Mouse (Mus musculus): Measurements from ENCODE around the gene Fkbp9. TPM values are rescaled to one million over a fixed set of nuclear protein-coding genes. Genes with fewer than 3 reads are reported as not detected.
"Not testable (repeated sequence)": the region's sequence is repeated elsewhere in the genome, so short reads cannot be mapped to it uniquely, and the experiment has no call there.

Fkbp9 gene
- polyA plus RNA-seq, 1 experiment from 2014 or later = 41.8 TPM

GRCm38 (mm10) chr6:56854803-56855202, 22.9 kb downstream of the Fkbp9 start:
- ATAC-seq = no peak
- Histone ChIP-seq H3K4me1 (ENCODE audit: control insufficient read depth, insufficient read depth, low read depth, low read length) (no peaks in the 10 kb centered on the region), H3K27me3 (replicated peaks; ENCODE audit: control insufficient read depth, insufficient read depth, low read length) (no peaks in the 10 kb centered on the region), H3K9ac (ENCODE audit: low read depth, low read length) (no peak overlapping the region), H3K36me3 (ENCODE audit: control insufficient read depth, insufficient read depth, low read length) (peaks cover 3% of the 10 kb centered on the region; the same call in 1 of the 2 replicates), H3K9me3 (ENCODE audit: control insufficient read depth, low read length) (no peaks in the 10 kb centered on the region), H3K27ac (ENCODE audit: low read depth, low read length) (no peak overlapping the region), H3K4me3 (ENCODE audit: low read length) (no peak overlapping the region), H3K4me2 (ENCODE audit: low read length) (no peak overlapping the region)
- WGBS = 98% methylated on average over 8 of the region's 8 CpGs

- peaks cover 3% of the 10 kb centered on the region; the same call in 1 of the 2 replicates for H3K36me3 ChIP-seq (ENCODE audit: control insufficient read depth, insufficient read depth, low read length)
- WGBS = 77% methylated on average over 5 of the region's 5 CpGs
- no peak overlapping the region for H3K4me2 ChIP-seq (ENCODE audit: low read length)
- no peaks in the 10 kb centered on the region for H3K4me1 ChIP-seq (ENCODE audit: control insufficient read depth, insufficient read depth, low read depth, low read length)
- H3K27ac ChIP-seq (ENCODE audit: low read depth, low read length) = no peak overlapping the region
- no peaks in the 10 kb centered on the region for H3K9me3 ChIP-seq (ENCODE audit: control insufficient read depth, low read length)
- no peaks in the 10 kb centered on the region for H3K27me3 ChIP-seq (replicated peaks; ENCODE audit: control insufficient read depth, insufficient read depth, low read length)
- no peak for ATAC-seq
- no peak overlapping the region for H3K4me3 ChIP-seq (ENCODE audit: low read length)
- no peak overlapping the region for H3K9ac ChIP-seq (ENCODE audit: low read depth, low read length)
Observed at GRCm38 (mm10) chr6:56856748-56857147, 24.9 kb downstream of the Fkbp9 start.

GRCm38 (mm10) chr6:56860205-56860848, 28.5 kb downstream of the Fkbp9 start:
- H3K4me1 ChIP-seq (ENCODE audit: control insufficient read depth, insufficient read depth, low read depth, low read length) = no peaks in the 10 kb centered on the region
- ATAC-seq = no peak
- 90% methylated on average over 8 of the region's 8 CpGs for WGBS

GRCm38 (mm10) chr6:56866899-56867298, 35.0 kb downstream of the Fkbp9 start:
- WGBS = 90% methylated on average over 1 of the region's 1 CpGs
- H3K9ac ChIP-seq (ENCODE audit: low read depth, low read length); ATAC-seq; H3K27me3 ChIP-seq (replicated peaks; ENCODE audit: control insufficient read depth, insufficient read depth, low read length); H3K36me3 ChIP-seq (ENCODE audit: control insufficient read depth, insufficient read depth, low read length); H3K9me3 ChIP-seq (ENCODE audit: control insufficient read depth, low read length); H3K4me1 ChIP-seq (ENCODE audit: control insufficient read depth, insufficient read depth, low read depth, low read length); H3K4me2 ChIP-seq (ENCODE audit: low read length); H3K4me3 ChIP-seq (ENCODE audit: low read length); H3K27ac ChIP-seq (ENCODE audit: low read depth, low read length): not testable (repeated sequence)

More at GRCm38 (mm10) chr6:56860205-56860848, 28.5 kb downstream of the Fkbp9 start:
- Histone ChIP-seq H3K4me2 (ENCODE audit: low read length) (no peak overlapping the region), H3K4me3 (ENCODE audit: low read length) (no peak overlapping the region), H3K36me3 (ENCODE audit: control insufficient read depth, insufficient read depth, low read length) (peaks cover 3% of the 10 kb centered on the region; the same call in 1 of the 2 replicates), H3K27me3 (replicated peaks; ENCODE audit: control insufficient read depth, insufficient read depth, low read length) (no peaks in the 10 kb centered on the region), H3K9ac (ENCODE audit: low read depth, low read length) (no peak overlapping the region), H3K27ac (ENCODE audit: low read depth, low read length) (no peak overlapping the region), H3K9me3 (ENCODE audit: control insufficient read depth, low read length) (no peaks in the 10 kb centered on the region)

- H3K27me3 ChIP-seq (replicated peaks; ENCODE audit: control insufficient read depth, insufficient read depth, low read length) = no peaks in the 10 kb centered on the region
- no peak overlapping the region for H3K4me2 ChIP-seq (ENCODE audit: low read length)
- 78% methylated on average over 8 of the region's 8 CpGs for WGBS
- no peaks in the 10 kb centered on the region for H3K9me3 ChIP-seq (ENCODE audit: control insufficient read depth, low read length)
- H3K4me3 ChIP-seq (ENCODE audit: low read length) = no peak overlapping the region
- no peak for ATAC-seq
- no peaks in the 10 kb centered on the region for H3K36me3 ChIP-seq (ENCODE audit: control insufficient read depth, insufficient read depth, low read length)
- no peak overlapping the region for H3K27ac ChIP-seq (ENCODE audit: low read depth, low read length)
- H3K9ac ChIP-seq (ENCODE audit: low read depth, low read length) = no peak overlapping the region
- no peaks in the 10 kb centered on the region for H3K4me1 ChIP-seq (ENCODE audit: control insufficient read depth, insufficient read depth, low read depth, low read length)
Observed at GRCm38 (mm10) chr6:56868565-56868964, 36.7 kb downstream of the Fkbp9 start.

- H3K27ac ChIP-seq (ENCODE audit: low read depth, low read length) = no peak overlapping the region
- H3K4me2 ChIP-seq (ENCODE audit: low read length) = no peak overlapping the region
- no peak for ATAC-seq
- no peaks in the 10 kb centered on the region for H3K27me3 ChIP-seq (replicated peaks; ENCODE audit: control insufficient read depth, insufficient read depth, low read length)
- H3K9ac ChIP-seq (ENCODE audit: low read depth, low read length) = no peak overlapping the region
- 91% methylated on average over 2 of the region's 2 CpGs for WGBS
- no peaks in the 10 kb centered on the region for H3K4me1 ChIP-seq (ENCODE audit: control insufficient read depth, insufficient read depth, low read depth, low read length)
- no peak overlapping the region for H3K4me3 ChIP-seq (ENCODE audit: low read length)
- no peaks in the 10 kb centered on the region for H3K36me3 ChIP-seq (ENCODE audit: control insufficient read depth, insufficient read depth, low read length)
- no peaks in the 10 kb centered on the region for H3K9me3 ChIP-seq (ENCODE audit: control insufficient read depth, low read length)
Observed at GRCm38 (mm10) chr6:56870027-56870426, 38.2 kb downstream of the Fkbp9 start.

- Histone ChIP-seq H3K27me3 (replicated peaks; ENCODE audit: control insufficient read depth, insufficient read depth, low read length) (no peaks in the 10 kb centered on the region), H3K27ac (ENCODE audit: low read depth, low read length) (no peak overlapping the region), H3K4me3 (ENCODE audit: low read length) (no peak overlapping the region), H3K36me3 (ENCODE audit: control insufficient read depth, insufficient read depth, low read length) (peaks cover 6% of the 10 kb centered on the region), H3K4me1 (ENCODE audit: control insufficient read depth, insufficient read depth, low read depth, low read length) (no peaks in the 10 kb centered on the region), H3K4me2 (ENCODE audit: low read length) (no peak overlapping the region), H3K9ac (ENCODE audit: low read depth, low read length) (no peak overlapping the region), H3K9me3 (ENCODE audit: control insufficient read depth, low read length) (no peaks in the 10 kb centered on the region)
- no peak for ATAC-seq
- WGBS = 88% methylated on average over 4 of the region's 4 CpGs
Observed at GRCm38 (mm10) chr6:56876870-56877269, 45.0 kb downstream of the Fkbp9 start.

- no peak overlapping the region for H3K27ac ChIP-seq (ENCODE audit: low read depth, low read length)
- no peaks in the 10 kb centered on the region for H3K27me3 ChIP-seq (replicated peaks; ENCODE audit: control insufficient read depth, insufficient read depth, low read length)
- H3K4me1 ChIP-seq (ENCODE audit: control insufficient read depth, insufficient read depth, low read depth, low read length) = no peaks in the 10 kb centered on the region
- 95% methylated on average over 8 of the region's 8 CpGs for WGBS
- no peak overlapping the region for H3K4me3 ChIP-seq (ENCODE audit: low read length)
- no peak overlapping the region for H3K4me2 ChIP-seq (ENCODE audit: low read length)
- no peak for ATAC-seq
- H3K9me3 ChIP-seq (ENCODE audit: control insufficient read depth, low read length) = no peaks in the 10 kb centered on the region
- H3K9ac ChIP-seq (ENCODE audit: low read depth, low read length) = no peak overlapping the region
- H3K36me3 ChIP-seq (ENCODE audit: control insufficient read depth, insufficient read depth, low read length) = peaks cover 14% of the 10 kb centered on the region
Observed at GRCm38 (mm10) chr6:56877985-56878384, 46.1 kb downstream of the Fkbp9 start.

- Histone ChIP-seq H3K9me3 (ENCODE audit: control insufficient read depth, low read length) (no peaks in the 10 kb centered on the region), H3K9ac (ENCODE audit: low read depth, low read length) (no peak overlapping the region), H3K4me2 (ENCODE audit: low read length) (no peak overlapping the region), H3K4me3 (ENCODE audit: low read length) (no peak overlapping the region), H3K27me3 (replicated peaks; ENCODE audit: control insufficient read depth, insufficient read depth, low read length) (no peaks in the 10 kb centered on the region), H3K27ac (ENCODE audit: low read depth, low read length) (no peak overlapping the region), H3K4me1 (ENCODE audit: control insufficient read depth, insufficient read depth, low read depth, low read length) (no peaks in the 10 kb centered on the region), H3K36me3 (ENCODE audit: control insufficient read depth, insufficient read depth, low read length) (peaks cover 24% of the 10 kb centered on the region)
- 89% methylated on average over 1 of the region's 1 CpGs for WGBS
- ATAC-seq = no peak
Observed at GRCm38 (mm10) chr6:56879352-56879955, 47.6 kb downstream of the Fkbp9 start.

Data from hindbrain, embryonic 16.5 days (tissue).